Mouse (Mus musculus): ENCODE measurements at regions not wholly inside any gene's neighbourhood (a gene's known extent, or its start where the extent isn't known, plus 50 kb on each side); places are given as distances from the start of the nearest gene placed in this dataset.

DNA sequence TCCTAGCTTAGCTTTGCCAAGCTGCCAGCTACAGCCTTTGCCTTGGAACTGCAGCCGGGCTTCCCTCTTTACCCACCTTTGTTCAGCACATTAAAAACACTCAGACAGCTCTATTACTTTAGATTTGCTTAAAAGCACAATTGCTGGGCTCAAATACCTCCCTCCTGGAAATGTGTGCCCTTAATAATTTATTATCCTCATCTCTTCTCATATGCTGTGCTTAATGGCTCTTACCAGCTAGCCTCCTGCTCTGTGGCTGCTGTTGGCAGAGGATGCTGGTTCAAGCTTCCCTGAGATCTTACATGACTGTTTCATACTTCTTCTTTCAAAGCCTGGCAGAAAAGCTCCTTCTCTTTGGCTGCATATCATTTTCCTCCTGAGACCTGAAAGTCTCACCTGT is 378.1 kb upstream of the Cdh19 start:
- Histone ChIP-seq H3K27ac (replicated peaks; ENCODE audit: low read depth, low read length) (no peak overlapping the region), H3K36me3 (replicated peaks; ENCODE audit: control insufficient read depth, insufficient read depth, low read depth, low read length) (no peaks in the 10 kb centered on the region), H3K9ac (replicated peaks; ENCODE audit: low read length) (no peak overlapping the region), H3K4me1 (ENCODE audit: control insufficient read depth, insufficient read depth, low read length) (no peaks in the 10 kb centered on the region), H3K27me3 (ENCODE audit: control insufficient read depth, insufficient read depth, low read length) (no peaks in the 10 kb centered on the region), H3K4me3 (ENCODE audit: low read depth, low read length) (no peak overlapping the region), H3K4me2 (ENCODE audit: low read depth, low read length) (no peak overlapping the region), H3K9me3 (replicated peaks; ENCODE audit: control insufficient read depth, low read length) (no peaks in the 10 kb centered on the region)
- no peak for DNase-seq (ENCODE audit: low spot score)
- no peak for ATAC-seq (replicated peaks; ENCODE audit: insufficient number of reproducible peaks, low FRiP score, low TSS enrichment, low read depth)
- WGBS = 92% methylated on average over 1 of the region's 1 CpGs

DNA sequence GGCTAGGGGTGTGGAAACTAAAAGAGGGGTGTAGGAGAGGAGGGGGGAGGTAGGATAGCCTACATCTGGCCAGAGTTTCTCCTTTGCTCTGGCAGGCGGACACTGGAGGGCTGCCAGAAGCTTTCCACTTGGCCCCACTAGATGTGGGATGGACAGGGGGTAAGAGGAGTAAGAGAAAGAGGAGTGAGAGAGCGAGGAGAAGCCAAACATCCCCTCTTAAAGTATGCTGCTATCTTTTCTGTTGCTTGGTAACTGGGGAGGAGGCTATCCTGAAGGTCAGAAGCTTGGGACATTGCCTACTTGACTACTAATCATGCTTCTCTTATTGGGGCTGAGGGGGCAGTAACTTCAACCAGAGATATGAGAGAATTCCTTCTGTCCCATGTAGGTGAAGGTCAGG is 360.5 kb upstream of the Cdh19 start:
- H3K27ac ChIP-seq (replicated peaks; ENCODE audit: low read depth, low read length) = no peak overlapping the region
- no peak overlapping the region for H3K4me3 ChIP-seq (ENCODE audit: low read depth, low read length)
- H3K4me2 ChIP-seq (ENCODE audit: low read depth, low read length) = no peak overlapping the region
- 73% methylated on average over 2 of the region's 2 CpGs for WGBS
- no peaks in the 10 kb centered on the region for H3K36me3 ChIP-seq (replicated peaks; ENCODE audit: control insufficient read depth, insufficient read depth, low read depth, low read length)
- DNase-seq (ENCODE audit: low spot score) (no peak), ATAC-seq (replicated peaks; ENCODE audit: insufficient number of reproducible peaks, low FRiP score, low TSS enrichment, low read depth) (no peak)
- H3K27me3 ChIP-seq (ENCODE audit: control insufficient read depth, insufficient read depth, low read length) = no peaks in the 10 kb centered on the region
- H3K9me3 ChIP-seq (replicated peaks; ENCODE audit: control insufficient read depth, low read length) = no peaks in the 10 kb centered on the region
- H3K9ac ChIP-seq (replicated peaks; ENCODE audit: low read length) = no peak overlapping the region
- no peaks in the 10 kb centered on the region for H3K4me1 ChIP-seq (ENCODE audit: control insufficient read depth, insufficient read depth, low read length)

DNA sequence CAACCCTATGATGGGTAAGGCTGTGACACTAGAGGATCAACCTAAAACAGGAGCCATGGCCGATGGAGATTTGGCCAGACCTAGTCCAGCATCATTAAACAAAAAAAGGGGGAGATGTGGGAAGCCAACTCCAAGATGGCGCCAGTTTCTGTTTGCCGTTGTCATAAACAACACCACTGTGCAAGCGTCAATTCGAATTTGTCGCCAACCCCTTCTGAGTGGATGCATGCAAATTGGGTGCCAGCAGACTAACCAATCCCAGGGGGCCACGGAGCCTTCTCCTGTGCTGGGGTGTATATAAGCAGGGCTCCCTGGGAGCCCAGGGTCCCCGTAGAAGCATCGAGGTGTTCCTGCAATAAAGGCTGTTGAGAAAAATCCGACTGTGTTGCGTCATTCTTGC is 324.9 kb upstream of the Cdh19 start:
- WGBS = 94% methylated on average over 11 of the region's 11 CpGs

DNA sequence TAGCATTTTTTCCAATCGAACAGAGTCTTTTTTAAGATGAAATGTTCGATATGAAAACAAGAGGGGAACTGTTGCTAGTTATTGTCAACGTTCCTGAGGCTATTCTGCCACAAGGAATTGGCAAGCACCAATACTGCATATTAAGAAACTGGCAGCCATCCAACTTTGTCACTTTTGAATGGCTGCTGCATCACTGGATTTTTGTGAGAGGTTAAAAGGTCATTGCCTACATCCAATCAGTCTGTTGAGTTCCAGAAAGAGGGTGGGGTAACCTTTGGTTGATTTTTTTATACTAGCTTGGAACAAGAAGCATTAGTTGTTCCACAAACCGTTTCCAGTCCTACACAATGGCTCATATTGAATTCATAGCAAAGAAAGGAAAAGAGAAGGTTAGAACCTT is 309.0 kb upstream of the Cdh19 start:
- DNase-seq (ENCODE audit: low spot score) = no peak
- ATAC-seq (replicated peaks; ENCODE audit: insufficient number of reproducible peaks, low FRiP score, low TSS enrichment, low read depth) = no peak
- H3K9ac ChIP-seq (replicated peaks; ENCODE audit: low read length) = no peak overlapping the region
- H3K36me3 ChIP-seq (replicated peaks; ENCODE audit: control insufficient read depth, insufficient read depth, low read depth, low read length) = no peaks in the 10 kb centered on the region
- no peaks in the 10 kb centered on the region for H3K4me1 ChIP-seq (ENCODE audit: control insufficient read depth, insufficient read depth, low read length)
- H3K27ac ChIP-seq (replicated peaks; ENCODE audit: low read depth, low read length) = no peak overlapping the region
- no peaks in the 10 kb centered on the region for H3K27me3 ChIP-seq (ENCODE audit: control insufficient read depth, insufficient read depth, low read length)
- H3K4me2 ChIP-seq (ENCODE audit: low read depth, low read length) = no peak overlapping the region
- 76% methylated on average over 4 of the region's 4 CpGs for WGBS
- H3K4me3 ChIP-seq (ENCODE audit: low read depth, low read length) = no peak overlapping the region
- no peaks in the 10 kb centered on the region for H3K9me3 ChIP-seq (replicated peaks; ENCODE audit: control insufficient read depth, low read length)

More for the DNA sequence above, 324.9 kb upstream of the Cdh19 start:
- Histone ChIP-seq H3K9me3 (replicated peaks; ENCODE audit: control insufficient read depth, low read length) (no peaks in the 10 kb centered on the region), H3K4me3 (ENCODE audit: low read depth, low read length) (no peak overlapping the region), H3K27ac (replicated peaks; ENCODE audit: low read depth, low read length) (no peak overlapping the region), H3K36me3 (replicated peaks; ENCODE audit: control insufficient read depth, insufficient read depth, low read depth, low read length) (no peaks in the 10 kb centered on the region), H3K4me2 (ENCODE audit: low read depth, low read length) (no peak overlapping the region), H3K27me3 (ENCODE audit: control insufficient read depth, insufficient read depth, low read length) (no peaks in the 10 kb centered on the region), H3K4me1 (ENCODE audit: control insufficient read depth, insufficient read depth, low read length) (no peaks in the 10 kb centered on the region), H3K9ac (replicated peaks; ENCODE audit: low read length) (no peak overlapping the region)
- DNase-seq (ENCODE audit: low spot score) (no peak), ATAC-seq (replicated peaks; ENCODE audit: insufficient number of reproducible peaks, low FRiP score, low TSS enrichment, low read depth) (no peak)

DNA sequence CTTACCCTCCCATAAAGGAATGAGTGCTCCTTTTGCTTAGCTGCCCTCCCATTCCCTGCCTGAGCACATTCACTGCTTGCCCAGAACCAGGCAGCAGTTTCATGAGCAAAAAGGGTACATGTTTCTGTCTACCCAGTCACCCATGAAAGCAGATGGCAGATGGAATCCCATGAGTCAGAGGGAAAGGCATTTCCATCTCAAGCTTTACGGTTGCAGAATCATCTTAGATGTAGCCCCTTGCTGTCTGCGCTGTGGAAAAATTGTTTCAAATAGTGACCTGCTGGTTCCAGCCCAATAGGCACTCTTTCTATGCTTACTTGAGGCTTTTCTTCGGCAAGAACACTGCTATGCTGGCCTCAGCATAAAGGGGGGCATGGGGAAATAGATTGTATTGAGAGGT is 308.5 kb upstream of the Cdh19 start:
- H3K4me3 ChIP-seq (ENCODE audit: low read depth, low read length) = no peak overlapping the region
- no peak overlapping the region for H3K4me2 ChIP-seq (ENCODE audit: low read depth, low read length)

DNA sequence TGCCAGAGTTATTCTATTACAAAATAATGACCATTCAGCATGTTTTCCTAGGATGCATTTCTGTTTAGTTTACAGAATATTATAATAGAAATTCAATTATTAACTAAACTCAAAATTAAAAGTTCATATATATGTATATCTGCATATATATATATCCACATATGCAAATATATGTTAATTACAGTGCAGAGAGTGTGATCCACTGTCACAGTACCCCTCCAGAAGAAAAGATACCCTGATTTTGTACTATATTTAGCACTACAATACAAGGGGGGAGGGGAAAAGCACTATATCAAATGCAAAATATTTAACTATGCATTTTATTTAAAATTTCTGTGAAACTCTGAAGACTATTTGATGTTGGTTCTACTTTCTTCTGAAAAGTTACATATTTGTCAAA is 265.4 kb upstream of the Cdh19 start:
- no peak for ATAC-seq (replicated peaks; ENCODE audit: insufficient number of reproducible peaks, low FRiP score, low TSS enrichment, low read depth)
- Histone ChIP-seq H3K4me2 (ENCODE audit: low read depth, low read length) (no peak overlapping the region), H3K9me3 (replicated peaks; ENCODE audit: control insufficient read depth, low read length) (no peaks in the 10 kb centered on the region), H3K4me1 (ENCODE audit: control insufficient read depth, insufficient read depth, low read length) (no peaks in the 10 kb centered on the region), H3K36me3 (replicated peaks; ENCODE audit: control insufficient read depth, insufficient read depth, low read depth, low read length) (no peaks in the 10 kb centered on the region), H3K9ac (replicated peaks; ENCODE audit: low read length) (no peak overlapping the region), H3K4me3 (ENCODE audit: low read depth, low read length) (no peak overlapping the region), H3K27me3 (ENCODE audit: control insufficient read depth, insufficient read depth, low read length) (no peaks in the 10 kb centered on the region), H3K27ac (replicated peaks; ENCODE audit: low read depth, low read length) (no peak overlapping the region)
- no peak for DNase-seq (ENCODE audit: low spot score)

More for the DNA sequence above, 308.5 kb upstream of the Cdh19 start:
- H3K27me3 ChIP-seq (ENCODE audit: control insufficient read depth, insufficient read depth, low read length) = no peaks in the 10 kb centered on the region
- no peak for DNase-seq (ENCODE audit: low spot score)
- WGBS = 87% methylated on average over 3 of the region's 3 CpGs
- H3K4me1 ChIP-seq (ENCODE audit: control insufficient read depth, insufficient read depth, low read length) = no peaks in the 10 kb centered on the region
- ATAC-seq (replicated peaks; ENCODE audit: insufficient number of reproducible peaks, low FRiP score, low TSS enrichment, low read depth) = no peak
- no peaks in the 10 kb centered on the region for H3K9me3 ChIP-seq (replicated peaks; ENCODE audit: control insufficient read depth, low read length)
- H3K27ac ChIP-seq (replicated peaks; ENCODE audit: low read depth, low read length) = no peak overlapping the region
- no peaks in the 10 kb centered on the region for H3K36me3 ChIP-seq (replicated peaks; ENCODE audit: control insufficient read depth, insufficient read depth, low read depth, low read length)
- no peak overlapping the region for H3K9ac ChIP-seq (replicated peaks; ENCODE audit: low read length)

DNA sequence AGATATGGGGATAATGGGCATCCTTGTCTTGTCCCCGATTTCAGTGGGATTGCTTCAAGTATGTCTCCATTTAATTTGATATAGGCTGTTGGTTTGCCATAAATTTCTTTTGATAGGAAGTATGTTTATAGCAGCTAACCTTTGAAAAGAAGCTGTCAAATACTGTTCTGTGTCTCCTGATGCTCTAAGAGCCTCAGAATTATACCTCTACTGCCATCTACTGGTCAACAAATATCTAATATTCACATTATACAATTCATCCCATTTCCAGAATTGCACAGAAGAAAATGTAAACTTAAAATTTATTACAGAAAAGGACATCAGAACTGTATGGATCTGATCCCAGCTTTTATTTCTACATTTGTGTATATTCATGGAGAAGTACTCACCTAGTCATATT is 265.0 kb upstream of the Cdh19 start:
- 66% methylated on average over 1 of the region's 1 CpGs for WGBS
- H3K9ac ChIP-seq (replicated peaks; ENCODE audit: low read length) = no peak overlapping the region
- H3K9me3 ChIP-seq (replicated peaks; ENCODE audit: control insufficient read depth, low read length) = no peaks in the 10 kb centered on the region
- no peaks in the 10 kb centered on the region for H3K27me3 ChIP-seq (ENCODE audit: control insufficient read depth, insufficient read depth, low read length)
- H3K27ac ChIP-seq (replicated peaks; ENCODE audit: low read depth, low read length) = no peak overlapping the region
- DNase-seq (ENCODE audit: low spot score) (peak; percentile 77), ATAC-seq (replicated peaks; ENCODE audit: insufficient number of reproducible peaks, low FRiP score, low TSS enrichment, low read depth) (no peak)
- no peak overlapping the region for H3K4me3 ChIP-seq (ENCODE audit: low read depth, low read length)
- no peak overlapping the region for H3K4me2 ChIP-seq (ENCODE audit: low read depth, low read length)
- no peaks in the 10 kb centered on the region for H3K36me3 ChIP-seq (replicated peaks; ENCODE audit: control insufficient read depth, insufficient read depth, low read depth, low read length)
- H3K4me1 ChIP-seq (ENCODE audit: control insufficient read depth, insufficient read depth, low read length) = no peaks in the 10 kb centered on the region
